ENCODE assay signal across 8 mouse cellular contexts in the genomic region with DNA sequence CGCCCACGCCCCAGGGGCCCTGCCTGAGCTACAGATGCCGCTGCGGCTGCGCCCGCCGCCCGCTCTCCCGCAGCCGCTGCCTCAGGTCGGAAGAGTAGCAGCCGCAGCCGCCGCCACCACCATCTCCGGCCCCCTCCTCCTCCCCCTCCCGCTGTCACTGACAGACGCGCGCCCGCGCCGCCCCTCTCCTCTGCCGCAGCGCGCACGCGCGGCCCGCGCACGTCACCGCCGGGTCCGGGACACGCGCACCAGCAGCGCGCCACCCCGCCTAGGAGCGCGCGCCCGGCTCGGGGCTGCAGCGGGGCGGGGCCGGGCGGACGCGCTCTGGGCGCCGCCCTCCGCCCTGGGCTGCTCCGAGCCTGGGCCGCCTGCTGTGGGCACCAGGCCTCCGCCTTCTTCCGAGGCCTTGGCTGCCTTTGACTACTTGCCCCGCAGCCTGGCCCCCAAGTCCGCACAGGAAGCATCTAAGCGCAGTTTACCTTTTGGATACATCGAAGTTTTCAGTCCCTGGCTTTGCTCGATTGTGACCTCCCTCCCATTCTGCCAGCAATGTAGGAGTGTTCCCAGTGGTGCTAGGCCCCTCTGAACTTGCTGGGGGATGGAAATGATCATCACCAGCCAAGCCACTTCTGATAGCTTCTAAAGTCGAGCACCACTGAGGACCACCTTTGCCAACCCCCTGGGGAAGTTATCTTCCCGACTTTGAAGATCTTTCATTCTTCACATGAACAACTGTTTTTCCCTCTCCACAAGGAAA. TPM values are rescaled to one million over a fixed set of nuclear protein-coding genes. Genes with fewer than 3 reads are reported as not detected.
DNase-seq lines count a peak whose midpoint lies in the region; ATAC-seq and TF ChIP-seq lines count a peak whose summit lies in the region.

A gene (minus strand): TSS at position 201 of the 757 bp plus-strand sequence.

- ATAC-seq in embryonic facial prominence, embryonic 13.5 days (ENCODE audit: insufficient number of reproducible peaks, insufficient read depth, low FRiP score, low TSS enrichment, low read depth): peak; percentile 90
- ATAC-seq in limb, embryonic 13.5 days (ENCODE audit: low FRiP score, low read depth): peak; percentile 91
- ATAC-seq in midbrain, embryonic 15.5 days (replicated peaks): peak; percentile 90

- no peaks in the 10 kb centered on the region for H3K9me3 ChIP-seq in embryonic facial prominence, embryonic 13.5 days
- H3K9me3 ChIP-seq in limb, embryonic 13.5 days: no peaks in the 10 kb centered on the region
- no peaks in the 10 kb centered on the region for H3K9me3 ChIP-seq in midbrain, embryonic 15.5 days

- TF ChIP-seq POLR2A in heart, adult 2 months (IDR thresholded peaks at IDR 0.05; ENCODE audit: insufficient read depth, low read depth, low read length): peak; percentile 68
- no peak for TF ChIP-seq POLR2A in spleen, adult 2 months (IDR thresholded peaks at IDR 0.05; ENCODE audit: low read depth, low read length)

- peak within 1 kb of the TSS; percentile 39; the same call in 1 of the 2 replicates for H3K27ac ChIP-seq in embryonic facial prominence, embryonic 13.5 days
- peak within 1 kb of the TSS; percentile 93 for H3K27ac ChIP-seq in heart, adult 2 months
- peak within 1 kb of the TSS; percentile 55; the same call in 1 of the 2 replicates for H3K27ac ChIP-seq in limb, embryonic 13.5 days
- peak within 1 kb of the TSS; percentile 86 for H3K27ac ChIP-seq in midbrain, embryonic 15.5 days
- H3K27ac ChIP-seq in spleen, adult 2 months (ENCODE audit: insufficient read depth, low read length): peak within 1 kb of the TSS; percentile 23; the same call in 1 of the 2 replicates

- peaks cover 32% of the 10 kb centered on the region for H3K4me1 ChIP-seq in embryonic facial prominence, embryonic 13.5 days
- H3K4me1 ChIP-seq in heart, adult 2 months (ENCODE audit: control insufficient read depth, insufficient read depth, low read length): peaks cover 11% of the 10 kb centered on the region
- H3K4me1 ChIP-seq in limb, embryonic 13.5 days: peaks cover 41% of the 10 kb centered on the region
- H3K4me1 ChIP-seq in midbrain, embryonic 15.5 days: peaks cover 43% of the 10 kb centered on the region
- H3K4me1 ChIP-seq in spleen, adult 2 months (ENCODE audit: control insufficient read depth, insufficient read depth, insufficient read length): peaks cover 6% of the 10 kb centered on the region; the same call in 1 of the 2 replicates

- peak within 1 kb of the TSS; percentile 71 for H3K4me3 ChIP-seq in embryonic facial prominence, embryonic 13.5 days
- peak within 1 kb of the TSS; percentile 91 for H3K4me3 ChIP-seq in heart, adult 2 months
- peak within 1 kb of the TSS; percentile 77 for H3K4me3 ChIP-seq in limb, embryonic 13.5 days
- H3K4me3 ChIP-seq in midbrain, embryonic 15.5 days: peak within 1 kb of the TSS; percentile 87
- peak within 1 kb of the TSS; percentile 66 for H3K4me3 ChIP-seq in spleen, adult 2 months (ENCODE audit: extremely low read depth, insufficient read depth, insufficient read length)

- no peak for TF ChIP-seq CTCF in heart, adult 2 months (IDR thresholded peaks at IDR 0.05)
- no peak for TF ChIP-seq CTCF in spleen, adult 2 months (IDR thresholded peaks at IDR 0.05; ENCODE audit: extremely low read depth, insufficient read depth, insufficient read length, insufficient replicate concordance)

- TF ChIP-seq EP300 in heart, adult 2 months (IDR thresholded peaks at IDR 0.05; ENCODE audit: insufficient read depth, low read depth, low read length): no peak

- H3K36me3 ChIP-seq in embryonic facial prominence, embryonic 13.5 days: no peaks in the 10 kb centered on the region
- no peaks in the 10 kb centered on the region; the same call in 1 of the 2 replicates for H3K36me3 ChIP-seq in heart, adult 2 months (ENCODE audit: control insufficient read depth, insufficient read depth, low read length)
- no peaks in the 10 kb centered on the region for H3K36me3 ChIP-seq in limb, embryonic 13.5 days
- H3K36me3 ChIP-seq in midbrain, embryonic 15.5 days (replicated peaks): no peaks in the 10 kb centered on the region
- H3K36me3 ChIP-seq in spleen, adult 2 months (ENCODE audit: control insufficient read depth, insufficient read depth, low read length): no peaks in the 10 kb centered on the region

- H3K4me2 ChIP-seq in embryonic facial prominence, embryonic 13.5 days: peak within 1 kb of the TSS; percentile 91
- peak within 1 kb of the TSS; percentile 97 for H3K4me2 ChIP-seq in limb, embryonic 13.5 days (replicated peaks)
- peak within 1 kb of the TSS; percentile 93 for H3K4me2 ChIP-seq in midbrain, embryonic 15.5 days

- peak; percentile 65 for DNase-seq in 416B (ENCODE audit: low read depth)
- DNase-seq in adrenal gland, postnatal 4 days (ENCODE audit: low spot score in 2 of 2): peak; percentile 83 to 86
- DNase-seq in heart, adult 2 months: peak; percentile 97
- peak; percentile 81 to 86 for DNase-seq in kidney, adult 8-10 months
- DNase-seq in spleen, adult 2 months (ENCODE audit: low read depth in 1 of 2, low spot score in 2 of 2): peak; percentile 46 to 80

- under 1% methylated on average over 50 of the region's 64 CpGs for WGBS in embryonic facial prominence, embryonic 13.5 days
- WGBS in heart, adult 2 months: 2% methylated on average over 53 of the region's 64 CpGs
- WGBS in limb, embryonic 13.5 days: under 1% methylated on average over 50 of the region's 64 CpGs
- under 1% methylated on average over 46 of the region's 64 CpGs for WGBS in midbrain, embryonic 15.5 days
- 3% methylated on average over 37 of the region's 64 CpGs for WGBS in spleen, adult 2 months

- intact Hi-C loops in heart, adult 2 months (cut with DNase I): loop anchor here (1.0 to 5.0 kb wide), 3 partner anchors 54 to 122 kb away; a partner anchor contains a TSS

- peak within 1 kb of the TSS; percentile 77 for H3K9ac ChIP-seq in embryonic facial prominence, embryonic 13.5 days
- H3K9ac ChIP-seq in heart, adult 2 months (ENCODE audit: low read depth, low read length): peak within 1 kb of the TSS; percentile 98
- peak within 1 kb of the TSS; percentile 79 for H3K9ac ChIP-seq in limb, embryonic 13.5 days
- peak within 1 kb of the TSS; percentile 86 for H3K9ac ChIP-seq in midbrain, embryonic 15.5 days

- no peaks in the 10 kb centered on the region for H3K79me2 ChIP-seq in heart, adult 2 months (replicated peaks; ENCODE audit: control insufficient read depth, insufficient read depth, low read length)

- peaks cover 30% of the 10 kb centered on the region for H3K27me3 ChIP-seq in embryonic facial prominence, embryonic 13.5 days
- no peaks in the 10 kb centered on the region for H3K27me3 ChIP-seq in heart, adult 2 months (ENCODE audit: control insufficient read depth, insufficient read depth, low read length)
- peaks cover 25% of the 10 kb centered on the region for H3K27me3 ChIP-seq in limb, embryonic 13.5 days
- no peaks in the 10 kb centered on the region; the same call in 1 of the 2 replicates for H3K27me3 ChIP-seq in midbrain, embryonic 15.5 days (replicated peaks)
- H3K27me3 ChIP-seq in spleen, adult 2 months (ENCODE audit: control insufficient read depth, insufficient read depth, low read length): peaks cover 5% of the 10 kb centered on the region; the same call in 1 of the 2 replicates

RNA-seq across cellular contexts. Expression of the gene that starts here (rescaled TPM):
- 10 to 100 TPM; 34.3 to 36.1 TPM for total RNA-seq in adrenal gland, postnatal 4 days (2021)
- 1.1 and 1.7 TPM in 2 replicates for polyA plus RNA-seq in embryonic facial prominence, embryonic 13.5 days (2015; fragmentation: Nextera tagmentation; extraction: Ambion mirVana)
- 10 to 100 TPM; 22.6 to 26.3 TPM for total RNA-seq in heart, adult 2 months (2021)
- 11.1 and 17.4 TPM in 2 replicates for polyA plus RNA-seq in heart, adult 2 months (2012; rRNA removed)
- polyA plus RNA-seq in limb, embryonic 13.5 days (2015; fragmentation: Nextera tagmentation; extraction: Ambion mirVana): 1.3 and 1.5 TPM in 2 replicates
- 4.2 and 4.6 TPM in 2 replicates for polyA plus RNA-seq in midbrain, embryonic 15.5 days (2015; fragmentation: Nextera tagmentation; extraction: Ambion mirVana)
- polyA plus RNA-seq in spleen, adult 2 months (2012; rRNA removed): 3.3 and 3.5 TPM in 2 replicates

Comparison
In these comparisons a context has a peak if more than half of its experiments do, and no peak if none do; other contexts are left out.
1. Peak in every context shown above with its lines: DNase-seq, ATAC-seq, H3K4me3 ChIP-seq and H3K27ac ChIP-seq.
2. H3K27ac ChIP-seq: peak in every context shown above with its lines; median percentile 93 in heart, adult 2 months; 86 in midbrain, embryonic 15.5 days; 55 in limb, embryonic 13.5 days; 39 in embryonic facial prominence, embryonic 13.5 days; 23 in spleen, adult 2 months.